10 mouse cellular contexts compared by ENCODE assay signal in the genomic region with DNA sequence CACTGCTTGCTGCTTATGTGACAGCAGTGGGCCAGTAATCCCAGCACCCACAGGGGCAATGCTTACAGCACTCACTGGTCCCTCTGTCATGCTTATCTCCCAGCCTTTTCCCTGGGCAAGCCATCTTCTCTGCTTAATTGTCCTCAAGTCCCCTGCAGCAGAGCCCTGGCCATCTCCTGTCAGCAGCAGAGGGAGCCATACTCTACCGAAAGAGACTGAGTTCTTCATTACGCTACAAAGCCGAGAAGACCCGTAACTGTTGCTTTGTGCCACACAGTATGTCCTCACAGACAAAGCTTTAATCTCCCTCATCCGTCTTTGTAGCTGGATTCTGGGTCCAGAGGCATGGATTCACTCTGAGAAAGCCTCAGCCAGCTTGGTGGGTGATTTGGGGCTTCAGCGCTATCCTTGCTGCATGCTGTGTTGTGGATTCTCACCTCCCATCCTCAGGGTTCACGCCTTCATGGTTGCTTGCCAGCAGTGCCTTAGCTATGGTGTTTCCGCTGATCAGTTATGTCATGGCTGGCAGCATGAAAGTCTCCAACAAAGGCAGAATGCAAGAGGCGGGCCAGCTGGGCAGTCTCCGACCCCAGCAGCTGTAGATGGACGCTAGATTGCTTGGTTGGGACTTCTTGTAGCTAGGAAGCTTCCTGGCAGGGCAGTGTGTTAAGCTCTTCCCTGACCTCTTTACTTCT. TPM values are rescaled to one million over a fixed set of nuclear protein-coding genes. Genes with fewer than 3 reads are reported as not detected.
DNase-seq lines count a peak whose midpoint lies in the region; ATAC-seq and TF ChIP-seq lines count a peak whose summit lies in the region.
"Had no signal": no experiment of that assay in that cellular context is flagged by ENCODE, and none has a peak within 500 bp of the region (broad histone marks: within the 10 kb centered on the region; RNA-seq: fewer than 3 reads in every experiment).

No protein-coding gene starts in this region.

- TF ChIP-seq RAD21 in CH12.LX (IDR thresholded peaks at IDR 0.05; ENCODE audit: low read depth, low read length): peak; percentile 46

- in situ Hi-C loops in CH12.LX (cut with MboI; ENCODE audit: low pct_ligation_motif_present, low pct_unique_long_range_greater_than_20kb, low sequenced_read_pairs): loop anchor here (25.0 kb wide), 1 partner anchor 1711 kb away; no protein-coding TSS in a partner anchor

- H3K9ac ChIP-seq in hindbrain, embryonic 16.5 days (ENCODE audit: low read depth, low read length): peak overlapping the region; percentile 17
- H3K9ac ChIP-seq in CH12.LX (ENCODE audit: insufficient read depth, low read depth): no peak overlapping the region
- H3K9ac ChIP-seq: heart, embryonic 15.5 days; limb, embryonic 13.5 days had no signal

- peaks cover 9% of the 10 kb centered on the region for H3K79me2 ChIP-seq in CH12.LX (replicated peaks; ENCODE audit: control insufficient read depth, extremely low read depth, insufficient read depth, poor library complexity, severe bottlenecking)

- TF ChIP-seq POLR2A in CH12.LX (IDR thresholded peaks at IDR 0.05; ENCODE audit: low read depth, low read length): no peak

- no peak overlapping the region for H3K4me2 ChIP-seq in hindbrain, embryonic 16.5 days (ENCODE audit: low read length)
- H3K4me2 ChIP-seq in CH12.LX (ENCODE audit: insufficient read depth, low read depth, poor library complexity, severe bottlenecking): no peak overlapping the region
- H3K4me2 ChIP-seq: heart, embryonic 15.5 days; limb, embryonic 13.5 days had no signal

- H3K9me3 ChIP-seq in hindbrain, embryonic 16.5 days (ENCODE audit: control insufficient read depth, low read length): no peaks in the 10 kb centered on the region
- H3K9me3 ChIP-seq in hindbrain, embryonic 10.5 days: no peaks in the 10 kb centered on the region
- H3K9me3 ChIP-seq in CH12.LX (replicated peaks; ENCODE audit: low read length): peaks cover 10% of the 10 kb centered on the region
- H3K9me3 ChIP-seq: heart, embryonic 15.5 days; limb, embryonic 13.5 days had no signal

- no peak for DNase-seq in hindbrain, embryonic 10.5 days (ENCODE audit: low spot score)
- no peak for DNase-seq in CH12.LX (ENCODE audit: extremely low read depth)
- DNase-seq in left cerebral cortex, postnatal 10 days (ENCODE audit: extremely low spot score in 1 of 2, low spot score in 2 of 2): peak; percentile 43 to 63
- DNase-seq in ovary, postnatal 10 days (ENCODE audit: low spot score): no peak
- no peak for DNase-seq in adrenal gland, postnatal 36 days

- WGBS in hindbrain, embryonic 16.5 days: 66% methylated on average over 11 of the region's 11 CpGs
- WGBS in hindbrain, embryonic 10.5 days: 84% methylated on average over 11 of the region's 11 CpGs

- no peak overlapping the region for H3K4me3 ChIP-seq in hindbrain, embryonic 16.5 days (ENCODE audit: low read length)
- no peak overlapping the region for H3K4me3 ChIP-seq in hindbrain, embryonic 10.5 days
- H3K4me3 ChIP-seq in CH12.LX (replicated peaks in 1 of 3; ENCODE audit: low read depth in 2 of 3, low read length in 2 of 3, poor library complexity in 1 of 3): no peak overlapping the region
- H3K4me3 ChIP-seq: heart, embryonic 15.5 days; limb, embryonic 13.5 days had no signal

- intact Hi-C loops in left cerebral cortex, postnatal 10 days (cut with DNase I): loop anchor here (5.0 kb wide), 1 partner anchor 1706 kb away; no protein-coding TSS in a partner anchor

- H3K36me3 ChIP-seq in hindbrain, embryonic 16.5 days (ENCODE audit: control insufficient read depth, insufficient read depth, low read length): no peaks in the 10 kb centered on the region
- peaks cover under 1% of the 10 kb centered on the region; the same call in 1 of the 2 replicates for H3K36me3 ChIP-seq in hindbrain, embryonic 10.5 days
- H3K36me3 ChIP-seq in CH12.LX (replicated peaks in 1 of 2; ENCODE audit: control insufficient read depth in 1 of 2, insufficient read depth in 1 of 2, low read length in 1 of 2): no peaks in the 10 kb centered on the region
- H3K36me3 ChIP-seq: heart, embryonic 15.5 days; limb, embryonic 13.5 days had no signal

- no peak overlapping the region; the same call in 1 of the 2 replicates for H3K27ac ChIP-seq in hindbrain, embryonic 16.5 days (ENCODE audit: low read depth, low read length)
- no peak overlapping the region for H3K27ac ChIP-seq in hindbrain, embryonic 10.5 days
- H3K27ac ChIP-seq in CH12.LX (ENCODE audit: insufficient read depth, low read depth): no peak overlapping the region
- H3K27ac ChIP-seq: heart, embryonic 15.5 days; limb, embryonic 13.5 days had no signal

- dilution Hi-C loops in CH12.LX (cut with MboI; ENCODE audit: extremely low pct_ligation_motif_present, extremely low pct_unique_long_range_greater_than_20kb, low sequenced_read_pairs): no loop called here

- H3K4me1 ChIP-seq in hindbrain, embryonic 16.5 days (ENCODE audit: control insufficient read depth, insufficient read depth, low read depth, low read length): peaks cover 6% of the 10 kb centered on the region
- peaks cover 9% of the 10 kb centered on the region for H3K4me1 ChIP-seq in hindbrain, embryonic 10.5 days (replicated peaks)
- H3K4me1 ChIP-seq in CH12.LX (ENCODE audit: control insufficient read depth in 1 of 2, insufficient read depth in 2 of 2): peaks cover 5 to 20% of the 10 kb centered on the region in 2 experiments

- ATAC-seq in hindbrain, embryonic 16.5 days: no peak
- ATAC-seq in frontal cortex, adult (ENCODE audit: low TSS enrichment): 0 out of 2 replicates have a peak, but pooled peaks have one; percentile 42
- no peak for ATAC-seq in granulocyte monocyte progenitor cell, adult 5-6 weeks (replicated peaks; ENCODE audit: poor library complexity, severe bottlenecking)

- peak in 1 of 2 experiments; percentile 51; a peak in 3 of 4 replicates for TF ChIP-seq CTCF in CH12.LX (conservative IDR thresholded peaks at IDR 0.05 in 1 of 2, IDR thresholded peaks at IDR 0.05 in 1 of 2; ENCODE audit: low read depth in 2 of 2, low read length in 2 of 2)

- no peaks in the 10 kb centered on the region for H3K27me3 ChIP-seq in hindbrain, embryonic 16.5 days (replicated peaks; ENCODE audit: control insufficient read depth, insufficient read depth, low read length)
- no peaks in the 10 kb centered on the region for H3K27me3 ChIP-seq in hindbrain, embryonic 10.5 days (ENCODE audit: insufficient read depth, poor library complexity, severe bottlenecking)
- peaks cover 14% of the 10 kb centered on the region for H3K27me3 ChIP-seq in CH12.LX (replicated peaks)
- H3K27me3 ChIP-seq: heart, embryonic 15.5 days; limb, embryonic 13.5 days had no signal

- TF ChIP-seq EP300 in CH12.LX (IDR thresholded peaks at IDR 0.05; ENCODE audit: low read length): no peak

TF ChIP-seq in CH12.LX, 34 proteins besides CTCF, POLR2A, EP300 and RAD21:
- TF ChIP-seq SMC3 (IDR thresholded peaks at IDR 0.05; ENCODE audit: low read depth, low read length): peak; percentile 21
- no peak for TF ChIP-seq TCF12 (IDR thresholded peaks at IDR 0.05; ENCODE audit: low read depth, low read length)
- no peak for TF ChIP-seq POLR2AphosphoS2 (IDR thresholded peaks at IDR 0.05; ENCODE audit: low read depth, low read length)

RNA-seq across cellular contexts. Expression of a gene that starts 3.5 kb away (rescaled TPM):
- 244 and 248 TPM in 2 replicates for polyA plus RNA-seq in hindbrain, embryonic 16.5 days (2015; fragmentation: Nextera tagmentation; extraction: Ambion mirVana)
- polyA plus RNA-seq in hindbrain, embryonic 10.5 days (2016; fragmentation: Nextera tagmentation; extraction: Ambion mirVana): 300 and 302 TPM in 2 replicates
- total RNA-seq in CH12.LX (2012; rRNA removed): 174 and 227 TPM in 2 replicates
- 241 and 294 TPM in 2 replicates for total RNA-seq in CH12.LX (2014; rRNA removed)
- 242 and 272 TPM in 2 replicates for polyA plus RNA-seq in CH12.LX (2012; ENCODE audit: insufficient read length, low read depth)
- total RNA-seq in left cerebral cortex, postnatal 10 days (2021): 10 to 100 TPM; 91.7 to 94.7 TPM
- total RNA-seq in granulocyte monocyte progenitor cell, adult 5-6 weeks (2014; fragmentation: Nextera tagmentation): 133 and 145 TPM in 2 replicates
- total RNA-seq in granulocyte monocyte progenitor cell, adult 5-6 weeks (2017): 94.4 and 114 TPM in 2 replicates
- 10 to 100 TPM; 70.3 to 90.1 TPM for total RNA-seq in adrenal gland, postnatal 36 days (2021)

Comparison
In these comparisons a context has a peak if more than half of its experiments do, and no peak if none do; other contexts are left out.
1. DNase-seq: peak in left cerebral cortex, postnatal 10 days (2 of 2); none in hindbrain, embryonic 10.5 days (single experiment), CH12.LX (single experiment), ovary, postnatal 10 days (single experiment) and adrenal gland, postnatal 36 days (0 of 2).